10 mouse cellular contexts compared by ENCODE assay signal in genomic region chr1:43337168-43337784, GRCm38 (mm10).
DNase-seq lines count a peak whose midpoint lies in the region; ATAC-seq lines count a peak whose summit lies in the region.
"Had no signal": no experiment of that assay in that cellular context is flagged by ENCODE, and none has a peak within 500 bp of the region (broad histone marks: within the 10 kb centered on the region; RNA-seq: fewer than 3 reads in every experiment).

No protein-coding gene starts in this region.

- H3K27me3 ChIP-seq in heart, embryonic 16.5 days (ENCODE audit: control insufficient read depth, insufficient read depth, low read length), result no peaks in the 10 kb centered on the region
- no peaks in the 10 kb centered on the region for H3K27me3 ChIP-seq in liver, embryonic 16.5 days (ENCODE audit: control insufficient read depth, insufficient read depth, low read depth, low read length)
- no peaks in the 10 kb centered on the region for H3K27me3 ChIP-seq in forebrain, embryonic 16.5 days (replicated peaks; ENCODE audit: control insufficient read depth, insufficient read depth, low read length)

- no peaks in the 10 kb centered on the region for H3K36me3 ChIP-seq in heart, embryonic 16.5 days (ENCODE audit: control insufficient read depth, insufficient read depth)
- no peaks in the 10 kb centered on the region for H3K36me3 ChIP-seq in liver, embryonic 16.5 days (ENCODE audit: control insufficient read depth, insufficient read depth)
- H3K36me3 ChIP-seq in forebrain, embryonic 16.5 days (ENCODE audit: control insufficient read depth, insufficient read depth), result no peaks in the 10 kb centered on the region
- H3K36me3 ChIP-seq: G1E had no signal

- peak; percentile 77 for ATAC-seq in heart, embryonic 16.5 days (replicated peaks; ENCODE audit: extremely low read depth, insufficient read depth, low FRiP score)
- ATAC-seq in liver, embryonic 16.5 days (ENCODE audit: low read depth), result peak; percentile 30; the same call in 1 of the 2 replicates
- ATAC-seq in forebrain, embryonic 16.5 days, result no peak

- no peak overlapping the region for H3K4me3 ChIP-seq in heart, embryonic 16.5 days (ENCODE audit: low read length)
- H3K4me3 ChIP-seq in liver, embryonic 16.5 days (ENCODE audit: low read depth, low read length), result no peak overlapping the region
- H3K4me3 ChIP-seq in forebrain, embryonic 16.5 days (replicated peaks; ENCODE audit: low read length), result no peak overlapping the region

- peak overlapping the region; percentile 52 for H3K27ac ChIP-seq in heart, embryonic 16.5 days (ENCODE audit: low read length)
- no peak overlapping the region for H3K27ac ChIP-seq in liver, embryonic 16.5 days (ENCODE audit: low read length)
- no peak overlapping the region for H3K27ac ChIP-seq in forebrain, embryonic 16.5 days (ENCODE audit: low read length)

- no peak overlapping the region for H3K9ac ChIP-seq in heart, embryonic 16.5 days (ENCODE audit: low read length)
- no peak overlapping the region for H3K9ac ChIP-seq in liver, embryonic 16.5 days (ENCODE audit: low read depth, low read length)
- H3K9ac ChIP-seq in forebrain, embryonic 16.5 days (replicated peaks; ENCODE audit: low read depth, low read length), result no peak overlapping the region

- 60% methylated on average over 3 of the region's 3 CpGs for WGBS in heart, embryonic 16.5 days
- WGBS in liver, embryonic 16.5 days (ENCODE audit: insufficient replicate concordance), result 61% methylated on average over 3 of the region's 3 CpGs
- 94% methylated on average over 3 of the region's 3 CpGs for WGBS in forebrain, embryonic 16.5 days

- H3K9me3 ChIP-seq in heart, embryonic 16.5 days (replicated peaks; ENCODE audit: control insufficient read depth, low read length), result peaks cover 6% of the 10 kb centered on the region; the same call in 1 of the 2 replicates
- peaks cover 2% of the 10 kb centered on the region; the same call in 1 of the 2 replicates for H3K9me3 ChIP-seq in liver, embryonic 16.5 days (replicated peaks; ENCODE audit: control insufficient read depth, low read length)
- no peaks in the 10 kb centered on the region for H3K9me3 ChIP-seq in forebrain, embryonic 16.5 days (ENCODE audit: control insufficient read depth, low read length)

- peak; percentile 49 for DNase-seq in 3T3-L1 (ENCODE audit: low read depth, low spot score)
- peak; percentile 49 for DNase-seq in adrenal gland, postnatal 25 days
- DNase-seq in thymus, postnatal 0 days (ENCODE audit: low spot score), result no peak
- DNase-seq in thymus, adult 18-20 months, result no peak
- DNase-seq in thymus, postnatal 36 days, result no peak
- DNase-seq: right cerebral cortex, adult 18-20 months had no signal

- 0 out of 2 replicates have a peak, but pooled peaks cover 2% of the 10 kb centered on the region for H3K4me1 ChIP-seq in heart, embryonic 16.5 days (ENCODE audit: control insufficient read depth, insufficient read depth, low read length)
- H3K4me1 ChIP-seq in liver, embryonic 16.5 days (ENCODE audit: control insufficient read depth, low read depth, low read length), result no peaks in the 10 kb centered on the region
- no peaks in the 10 kb centered on the region for H3K4me1 ChIP-seq in forebrain, embryonic 16.5 days (replicated peaks; ENCODE audit: control insufficient read depth, insufficient read depth, low read length)

- no peak overlapping the region for H3K4me2 ChIP-seq in heart, embryonic 16.5 days (ENCODE audit: low read depth, low read length)
- H3K4me2 ChIP-seq in liver, embryonic 16.5 days (ENCODE audit: low read depth, low read length), result no peak overlapping the region
- no peak overlapping the region for H3K4me2 ChIP-seq in forebrain, embryonic 16.5 days (ENCODE audit: low read length)

Comparison
In these comparisons a context has a peak if more than half of its experiments do, and no peak if none do; other contexts are left out.
1. DNase-seq: peak in 3T3-L1 (single experiment) and adrenal gland, postnatal 25 days (single experiment); none in thymus, postnatal 0 days (single experiment), thymus, adult 18-20 months (0 of 2) and thymus, postnatal 36 days (0 of 2).